Mouse (Mus musculus) olfactory bulb, adult 2 months (tissue): ENCODE measurements around the gene Ryr2.

Source experiments
- CTCF ChIP-seq: fragments of 200-500 bp; IDR thresholded peaks from 2 replicates; pipeline ENCODE4 v1.5.1; 2012; ENCODE audit warnings: low read depth, mild to moderate bottlenecking, low read length, moderate library complexity; ENCODE audit not compliant: insufficient read depth
- POLR2A ChIP-seq: fragments of 200-500 bp; IDR thresholded peaks from 2 replicates; pipeline ENCODE4 v1.6.1; 2012; ENCODE audit warnings: mild to moderate bottlenecking, low read depth, low read length, moderate library complexity; ENCODE audit not compliant: insufficient read depth

DNA sequence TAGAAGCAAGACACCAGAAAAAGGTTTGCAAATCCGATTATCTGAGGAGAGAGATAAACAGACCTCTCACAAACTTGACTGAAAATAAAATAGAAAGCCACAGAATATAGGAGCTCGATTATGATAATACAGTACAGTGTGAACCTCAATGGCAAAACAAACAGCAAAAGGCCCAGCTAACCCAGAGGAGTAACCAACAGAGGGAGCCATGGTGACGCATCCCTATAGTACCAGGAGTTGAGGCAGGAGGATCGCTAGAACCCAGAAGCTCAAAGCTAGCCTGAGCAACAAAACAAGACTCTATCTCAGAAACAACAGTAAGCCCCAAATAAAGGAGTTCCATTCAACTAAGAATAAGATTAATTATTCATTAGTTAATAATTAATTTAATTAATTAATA is 275.5 kb downstream of the Ryr2 start:
- no peak for TF ChIP-seq POLR2A
- no peak for TF ChIP-seq CTCF
